Mouse (Mus musculus) frontal cortex, postnatal 36 days (tissue): Measurements from ENCODE around the gene Ly6g6f.
A peak's percentile ranks its signal among the peaks of the same experiment; 100 is the strongest.

ENCODE experiments used
- DNase-seq, 2 experiments: peaks; one replicate each; pipeline ENCODE4 v3.0.0; 2022; ENCODE audit warnings: low spot score in 2 of 2

Gene Ly6g6f

DNA sequence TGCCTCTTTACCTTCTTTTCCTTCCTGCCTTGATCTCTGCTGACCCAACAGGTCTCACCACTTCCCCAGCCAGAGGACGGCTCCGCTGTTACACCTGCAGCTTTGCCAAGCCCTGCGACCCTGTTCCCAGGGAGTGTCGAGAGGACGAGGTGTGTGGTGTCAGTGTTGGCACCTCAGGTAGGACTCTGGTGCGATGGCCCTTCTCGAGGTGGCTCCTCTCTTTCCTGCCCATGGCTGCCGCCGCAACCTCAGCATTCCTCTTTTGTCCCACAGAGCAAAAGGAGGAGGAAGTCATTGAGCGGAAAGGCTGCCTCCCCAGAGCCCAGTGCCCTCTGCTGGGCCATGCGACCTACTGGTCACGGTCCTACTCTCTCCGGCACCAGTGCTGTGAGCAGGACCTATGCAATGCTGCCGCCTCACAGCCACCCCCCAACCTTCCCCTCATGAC, 7.6 kb downstream of the Ly6g6f start, which contains the start of gene Ly6g6d:
Ly6g6d (minus strand) TSS at position 280 of the 448 bp plus-strand sequence.
- no peak for DNase-seq

GRCm38 (mm10) chr17:35077285-35077684, 8.1 kb downstream of the Ly6g6f start:
- DNase-seq: no peak

- DNase-seq: no peak
Measured at GRCm38 (mm10) chr17:35076507-35077176, 8.8 kb downstream of the Ly6g6f start, which contains the start of gene Ly6g6e. Ly6g6e (plus strand) TSS chr17:35076902.

GRCm38 (mm10) chr17:35074097-35074496, 11.3 kb downstream of the Ly6g6f start:
- DNase-seq: no peak

DNA sequence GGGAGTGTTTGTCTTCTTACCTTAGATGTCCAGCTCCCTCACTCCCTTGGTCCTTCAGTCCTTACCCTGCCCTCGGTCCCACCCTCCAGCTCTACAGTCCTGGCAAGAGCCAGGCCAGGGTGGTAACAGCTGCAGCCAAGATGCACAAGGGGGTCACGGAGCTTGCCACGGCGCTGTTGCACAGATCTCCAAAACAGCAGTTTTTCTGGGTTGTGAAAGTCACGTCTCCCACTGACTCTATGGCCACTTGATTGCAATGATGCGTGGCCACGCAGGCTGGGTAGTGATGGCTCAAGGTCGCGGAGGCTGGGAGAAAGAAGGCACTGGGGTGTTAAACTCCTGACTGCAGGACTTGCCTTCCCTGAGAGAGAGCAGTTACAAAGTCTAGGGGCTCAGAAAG, 14.0 kb downstream of the Ly6g6f start:
- no peak for DNase-seq

GRCm38 (mm10) chr17:35070556-35071229, 14.7 kb downstream of the Ly6g6f start:
- no peak for DNase-seq

- no peak for DNase-seq
Measured at GRCm38 (mm10) chr17:35068213-35068914, 17.0 kb downstream of the Ly6g6f start.

DNA sequence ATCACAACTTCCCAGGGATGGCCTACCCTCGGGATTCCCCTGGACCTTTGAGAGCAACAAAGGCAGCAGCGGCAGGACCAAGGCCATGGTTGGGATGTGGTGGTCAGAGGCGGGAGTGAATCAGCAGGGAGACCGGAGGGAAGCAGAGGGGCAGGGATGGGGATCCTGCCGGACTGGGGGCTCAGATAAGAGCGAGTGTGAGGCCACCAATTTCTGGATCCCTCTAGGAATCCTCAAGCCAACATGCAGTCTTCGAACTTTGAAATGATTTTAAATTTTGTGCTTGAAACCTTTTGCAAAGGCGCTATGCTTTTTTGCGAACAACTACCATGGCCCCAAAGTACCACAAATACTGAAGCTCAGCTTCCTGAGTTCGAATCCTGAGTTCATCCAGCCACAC, 19.3 kb downstream of the Ly6g6f start, which contains the start of gene Mpig6b:
Mpig6b (minus strand) TSS at position 101 of the 400 bp plus-strand sequence.
- no peak for DNase-seq

- DNase-seq: no peak
Measured at GRCm38 (mm10) chr17:35064951-35065947, 20.2 kb downstream of the Ly6g6f start, which contains the start of gene Ly6g6c. Ly6g6c (plus strand) TSS chr17:35065388.

- DNase-seq: no peak
Measured at GRCm38 (mm10) chr17:35064378-35064877, 21.0 kb downstream of the Ly6g6f start.

- no peak for DNase-seq
Measured at GRCm38 (mm10) chr17:35063466-35063865, 21.9 kb downstream of the Ly6g6f start.

DNA sequence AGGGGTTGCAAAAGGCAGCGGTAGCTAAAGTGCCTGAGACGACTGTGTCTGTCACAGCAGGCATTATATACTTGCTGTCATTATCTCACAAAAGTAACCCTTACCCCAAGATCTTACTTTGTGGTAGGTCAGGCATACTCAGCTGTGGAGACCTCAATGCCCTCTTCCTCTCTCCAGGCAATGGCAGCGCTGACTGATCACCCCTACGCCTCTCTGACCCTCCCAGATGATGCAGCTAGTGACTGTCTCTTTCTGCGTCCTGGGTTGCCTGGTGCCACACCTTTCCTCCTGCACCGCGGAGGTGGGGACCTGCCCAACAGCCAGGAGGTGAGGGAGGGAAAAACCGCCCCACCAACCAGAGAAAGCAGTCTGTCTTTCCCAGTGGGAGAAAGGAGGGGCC, 24.1 kb downstream of the Ly6g6f start:
- DNase-seq: no peak

- DNase-seq: no peak
Measured at GRCm38 (mm10) chr17:35060737-35061297, 24.6 kb downstream of the Ly6g6f start.

DNA sequence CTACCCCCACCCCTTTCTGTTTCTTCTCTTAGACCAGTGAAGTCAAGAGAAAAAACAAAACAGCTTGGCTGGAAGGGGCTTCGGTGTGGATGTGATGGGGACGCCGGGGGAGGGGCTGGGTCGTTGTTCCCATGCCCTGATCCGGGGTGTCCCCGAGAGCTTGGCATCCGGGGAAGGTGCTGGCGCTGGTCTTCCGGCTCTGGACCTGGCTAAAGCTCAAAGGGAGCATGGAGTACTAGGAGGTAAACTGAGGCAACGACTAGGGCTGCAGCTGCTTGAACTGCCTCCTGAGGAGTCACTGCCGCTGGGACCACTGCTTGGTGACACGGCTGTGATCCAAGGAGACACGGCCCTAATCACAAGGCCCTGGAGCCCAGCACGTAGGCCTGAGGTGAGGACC, 25.3 kb downstream of the Ly6g6f start:
- DNase-seq: no peak

- peak; percentile 67 to 69 for DNase-seq
Measured at GRCm38 (mm10) chr17:35058911-35059892, 26.2 kb downstream of the Ly6g6f start, which contains the start of gene Ddah2. Ddah2 (plus strand) TSS chr17:35059035.

- DNase-seq: no peak
Measured at GRCm38 (mm10) chr17:35058316-35058715, 27.1 kb downstream of the Ly6g6f start.

- no peak for DNase-seq
Measured at GRCm38 (mm10) chr17:35057090-35057489, 28.3 kb downstream of the Ly6g6f start.

GRCm38 (mm10) chr17:35055691-35056495, 29.5 kb downstream of the Ly6g6f start:
- no peak for DNase-seq
